In genomic region chr10:60830000-60830399, GRCm38 (mm10) we compare ENCODE assay signal across 9 mouse cellular contexts. TPM values are rescaled to one million over a fixed set of nuclear protein-coding genes. Genes with fewer than 3 reads are reported as not detected.
DNase-seq lines count a peak whose midpoint lies in the region; ATAC-seq and TF ChIP-seq lines count a peak whose summit lies in the region.
"Had no signal": no experiment of that assay in that cellular context is flagged by ENCODE, and none has a peak within 500 bp of the region (broad histone marks: within the 10 kb centered on the region; RNA-seq: fewer than 3 reads in every experiment).

No protein-coding gene starts in this region.

- H3K4me3 ChIP-seq in gastrocnemius, adult 2 months = peak overlapping the region; percentile 88
- H3K4me3 ChIP-seq in ES-E14 (ENCODE audit: insufficient read depth in 1 of 2, low read depth in 1 of 2, low read length in 2 of 2, poor library complexity in 1 of 2, severe bottlenecking in 1 of 2) = peak overlapping the region; percentile 63 to 79
- peak overlapping the region; percentile 71 for H3K4me3 ChIP-seq in heart, embryonic 16.5 days (ENCODE audit: low read length)
- H3K4me3 ChIP-seq in liver, embryonic 16.5 days (ENCODE audit: low read depth, low read length) = peak overlapping the region; percentile 54; the same call in 1 of the 2 replicates

- H3K4me1 ChIP-seq in ES-E14 (ENCODE audit: control insufficient read depth in 2 of 2, insufficient read depth in 2 of 2, low read length in 2 of 2, poor library complexity in 1 of 2) = peaks cover 8 to 39% of the 10 kb centered on the region in 2 experiments
- H3K4me1 ChIP-seq in heart, embryonic 16.5 days (ENCODE audit: control insufficient read depth, insufficient read depth, low read length) = peaks cover 40% of the 10 kb centered on the region
- no peaks in the 10 kb centered on the region for H3K4me1 ChIP-seq in liver, embryonic 16.5 days (ENCODE audit: control insufficient read depth, low read depth, low read length)

- under 1% methylated on average over 11 of the region's 11 CpGs for WGBS in heart, embryonic 16.5 days
- WGBS in liver, embryonic 16.5 days (ENCODE audit: insufficient replicate concordance) = 2% methylated on average over 11 of the region's 11 CpGs

- peaks cover 3% of the 10 kb centered on the region for H3K27me3 ChIP-seq in heart, embryonic 16.5 days (ENCODE audit: control insufficient read depth, insufficient read depth, low read length)
- H3K27me3 ChIP-seq in liver, embryonic 16.5 days (ENCODE audit: control insufficient read depth, insufficient read depth, low read depth, low read length) = peaks cover 78% of the 10 kb centered on the region

- H3K27ac ChIP-seq in gastrocnemius, adult 2 months = peak overlapping the region; percentile 87; the same call in 1 of the 2 replicates
- H3K27ac ChIP-seq in ES-E14 (ENCODE audit: insufficient read depth, low read depth, low read length, poor library complexity, severe bottlenecking) = no peak overlapping the region
- peak overlapping the region; percentile 16; the same call in 1 of the 2 replicates for H3K27ac ChIP-seq in heart, embryonic 16.5 days (ENCODE audit: low read length)
- no peak overlapping the region for H3K27ac ChIP-seq in liver, embryonic 16.5 days (ENCODE audit: low read length)

- in situ Hi-C loops in ES-E14 (cut with MboI; ENCODE audit: low sequenced_read_pairs in 2 of 2, unreplicated experiment in 2 of 2) = loop anchor here in 1 of 2 experiments (10.0 kb wide), 1 partner anchor 315 kb away; the partner anchor contains the start of gene Sgpl1

- H3K9ac ChIP-seq in ES-E14 (ENCODE audit: insufficient read depth, low read depth, low read length, poor library complexity, severe bottlenecking) = no peak overlapping the region
- H3K9ac ChIP-seq in heart, embryonic 16.5 days (ENCODE audit: low read length) = peak overlapping the region; percentile 96
- H3K9ac ChIP-seq in liver, embryonic 16.5 days (ENCODE audit: low read depth, low read length) = no peak overlapping the region

- no peaks in the 10 kb centered on the region for H3K36me3 ChIP-seq in ES-E14 (ENCODE audit: control insufficient read depth, insufficient read depth, low read length, poor library complexity, severe bottlenecking)
- H3K36me3 ChIP-seq in heart, embryonic 16.5 days (ENCODE audit: control insufficient read depth, insufficient read depth) = no peaks in the 10 kb centered on the region
- H3K36me3 ChIP-seq in liver, embryonic 16.5 days (ENCODE audit: control insufficient read depth, insufficient read depth) = no peaks in the 10 kb centered on the region

- no peak for TF ChIP-seq CTCF in gastrocnemius, adult 2 months (IDR thresholded peaks at IDR 0.05)

- peak overlapping the region; percentile 91 for H3K4me2 ChIP-seq in heart, embryonic 16.5 days (ENCODE audit: low read depth, low read length)
- H3K4me2 ChIP-seq in liver, embryonic 16.5 days (ENCODE audit: low read depth, low read length) = no peak overlapping the region

- intact Hi-C loops in gastrocnemius, adult 2 months (cut with DNase I) = loop anchor here (5.0 kb wide), 1 partner anchor 237 kb away; no protein-coding TSS in a partner anchor
- intact Hi-C loops in gastrocnemius, postnatal 14 days (cut with DNase I; ENCODE audit: low total_unique reads) = loop anchor here (2.0 kb wide), 1 partner anchor 49 kb away; no protein-coding TSS in a partner anchor

- no peaks in the 10 kb centered on the region for H3K9me3 ChIP-seq in ES-E14 (ENCODE audit: control insufficient read depth, insufficient read depth, low read depth, low read length)
- H3K9me3 ChIP-seq in heart, embryonic 16.5 days (replicated peaks; ENCODE audit: control insufficient read depth, low read length) = no peaks in the 10 kb centered on the region
- H3K9me3 ChIP-seq in liver, embryonic 16.5 days (replicated peaks; ENCODE audit: control insufficient read depth, low read length) = no peaks in the 10 kb centered on the region

- DNase-seq in gastrocnemius, adult 2 months = peak; percentile 14
- no peak for DNase-seq in gastrocnemius, postnatal 14 days
- no peak for DNase-seq in ES-E14 (ENCODE audit: low read depth, low spot score)
- DNase-seq in layer of hippocampus, postnatal 14 days (ENCODE audit: low spot score in 2 of 2) = no peak
- no peak for DNase-seq in frontal cortex, adult 2 months (ENCODE audit: extremely low spot score in 1 of 2, low spot score in 1 of 2)
- DNase-seq in ovary, postnatal 10 days (ENCODE audit: low spot score) = no peak

- ATAC-seq in heart, embryonic 16.5 days (replicated peaks; ENCODE audit: extremely low read depth, insufficient read depth, low FRiP score) = no peak
- ATAC-seq in liver, embryonic 16.5 days (ENCODE audit: low read depth) = no peak

TF ChIP-seq in ES-E14, 5 proteins besides CTCF, POLR2A, EP300 and RAD21:
- no peak for TF ChIP-seq ZNF384 (IDR thresholded peaks at IDR 0.05; ENCODE audit: low read depth, low read length)
- no peak for TF ChIP-seq HCFC1 (IDR thresholded peaks at IDR 0.05; ENCODE audit: borderline replicate concordance, insufficient read depth, low read length)
- TF ChIP-seq MAFK (IDR thresholded peaks at IDR 0.05; ENCODE audit: insufficient read depth, low read depth, low read length) = no peak
- no peak for TF ChIP-seq CHD2 (IDR thresholded peaks at IDR 0.05; ENCODE audit: low read depth, low read length)
- TF ChIP-seq ZC3H11A (IDR thresholded peaks at IDR 0.05; ENCODE audit: borderline replicate concordance, low read depth, low read length) = no peak
TF ChIP-seq in ES-E14: peak in this region for 0.

RNA-seq across cellular contexts. Expression of gene Unc5b, which starts 1.4 kb away (rescaled TPM):
- total RNA-seq in gastrocnemius, adult 2 months (2021) = 1 to 10 TPM; 1.4 to 2.9 TPM
- total RNA-seq in gastrocnemius, postnatal 14 days (2021) = 10 to 100 TPM in 1 of 2 experiments, 1 to 10 TPM in 1; 7.3 to 12.1 TPM
- 75.5 and 82.0 TPM in 2 replicates for total RNA-seq in ES-E14 (2012; rRNA removed)
- 10.0 and 12.5 TPM in 2 replicates for polyA plus RNA-seq in heart, embryonic 16.5 days (2015; fragmentation: Nextera tagmentation; extraction: Ambion mirVana)
- polyA plus RNA-seq in liver, embryonic 16.5 days (2015; fragmentation: Nextera tagmentation; extraction: Ambion mirVana) = 0.27 and 0.29 TPM in 2 replicates
- total RNA-seq in layer of hippocampus, postnatal 14 days (2021) = 10 to 100 TPM; 11.9 to 12.6 TPM
- 7.2 and 7.4 TPM in 2 replicates for polyA plus RNA-seq in frontal cortex, adult 2 months (2012; rRNA removed)
- total RNA-seq: common myeloid progenitor, adult 5-6 weeks had no signal

Comparison
In these comparisons a context has a peak if more than half of its experiments do, and no peak if none do; other contexts are left out.
1. H3K27ac ChIP-seq: peak in gastrocnemius, adult 2 months (single experiment) and heart, embryonic 16.5 days (single experiment); none in ES-E14 (single experiment) and liver, embryonic 16.5 days (single experiment).
2. Peak in every context shown above with its lines, with median percentiles within 50 percentile points of each other: H3K4me3 ChIP-seq.